Mouse (Mus musculus) ES-E14 (cell line): ENCODE measurements around the gene Gm8180.
"Not testable (repeated sequence)": the region's sequence is repeated elsewhere in the genome, so short reads cannot be mapped to it uniquely, and the experiment has no call there.

Source experiments
- HCFC1 ChIP-seq: IDR thresholded peaks from 2 replicates; pipeline ENCODE4 v1.6.1; 2012; ENCODE audit warnings: low read length, inconsistent platforms, borderline replicate concordance; ENCODE audit not compliant: insufficient read depth
- MAFK ChIP-seq: IDR thresholded peaks from 2 replicates; pipeline ENCODE4 v1.6.1; 2014; ENCODE audit warnings: mild to moderate bottlenecking, low read depth, low read length, inconsistent platforms; ENCODE audit not compliant: insufficient read depth
- ZNF384 ChIP-seq: IDR thresholded peaks from 2 replicates; pipeline ENCODE4 v1.6.1; 2012; ENCODE audit warnings: low read depth, low read length, inconsistent platforms

DNA sequence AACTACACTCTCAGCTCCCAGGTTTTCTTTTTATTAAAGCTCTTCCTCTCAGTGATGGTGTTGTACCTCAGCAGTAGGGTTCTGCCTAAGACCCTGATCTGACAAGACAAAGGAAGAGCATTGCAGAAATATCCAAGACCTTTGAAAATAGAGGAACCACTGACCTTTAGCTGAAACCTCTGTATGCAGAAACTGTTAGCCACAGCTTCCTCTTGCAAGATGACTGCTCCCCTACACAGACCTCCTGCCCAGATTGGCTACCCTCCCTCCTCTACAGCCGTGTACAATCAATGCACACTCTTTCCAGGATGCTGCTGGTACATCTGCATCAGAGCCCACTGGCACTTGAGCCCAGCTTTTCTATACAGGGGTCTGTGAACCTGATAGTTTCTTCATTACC, 45.8 kb upstream of the Gm8180 start:
- TF ChIP-seq ZNF384, MAFK, HCFC1: not testable (repeated sequence)
